Mouse (Mus musculus) layer of hippocampus, postnatal 10 days (tissue): Measurements from ENCODE around the gene Edem1. TPM values are rescaled to one million over a fixed set of nuclear protein-coding genes. Genes with fewer than 3 reads are reported as not detected.
"Not testable (repeated sequence)": the region's sequence is repeated elsewhere in the genome, so short reads cannot be mapped to it uniquely, and the experiment has no call there.

ENCODE experiments used
- DNase-seq, 2 experiments: peaks; one replicate each; pipeline ENCODE4 v3.0.0; 2021; ENCODE audit warnings: low spot score in 2 of 2
- total RNA-seq, 2 experiments: library from RNA; stranded (reverse); gene quantifications; 2 replicates each; pipeline ENCODE4 v1.2.3; 2021

Gene Edem1
- total RNA-seq, 2 experiments from 2014 or later, result 24.1 to 32.9 TPM

- DNase-seq, result peak; percentile 20 to 34
These were observed 1.2 kb downstream of the Edem1 start for GRCm38 (mm10) chr6:108829386-108830370.

GRCm38 (mm10) chr6:108832170-108832569 lies 3.7 kb downstream of the Edem1 start:
- DNase-seq, result no peak

GRCm38 (mm10) chr6:108832989-108833388 lies 4.5 kb downstream of the Edem1 start:
- DNase-seq, result no peak

GRCm38 (mm10) chr6:108833963-108834697 lies 5.7 kb downstream of the Edem1 start:
- DNase-seq, result no peak

- DNase-seq, result no peak
These were observed 7.6 kb downstream of the Edem1 start for GRCm38 (mm10) chr6:108835765-108836691.

- no peak for DNase-seq
These were observed 8.6 kb downstream of the Edem1 start for GRCm38 (mm10) chr6:108837081-108837480.

- no peak for DNase-seq
These were observed 9.5 kb downstream of the Edem1 start for GRCm38 (mm10) chr6:108837958-108838357.

GRCm38 (mm10) chr6:108839432-108839831 lies 11.0 kb downstream of the Edem1 start:
- DNase-seq, result no peak

GRCm38 (mm10) chr6:108840861-108841640 lies 12.6 kb downstream of the Edem1 start:
- no peak for DNase-seq

- no peak for DNase-seq
These were observed 15.2 kb downstream of the Edem1 start for GRCm38 (mm10) chr6:108843664-108844063.

GRCm38 (mm10) chr6:108844093-108844492 lies 15.7 kb downstream of the Edem1 start:
- no peak for DNase-seq

GRCm38 (mm10) chr6:108844771-108845170 lies 16.3 kb downstream of the Edem1 start:
- DNase-seq, result no peak

GRCm38 (mm10) chr6:108852088-108852670 lies 23.7 kb downstream of the Edem1 start:
- no peak for DNase-seq

- no peak for DNase-seq
These were observed 24.5 kb downstream of the Edem1 start for GRCm38 (mm10) chr6:108852986-108853385.

GRCm38 (mm10) chr6:108858583-108858982 lies 30.1 kb downstream of the Edem1 start:
- DNase-seq, result no peak

- no peak for DNase-seq
These were observed 32.8 kb downstream of the Edem1 start for GRCm38 (mm10) chr6:108861226-108861625.

GRCm38 (mm10) chr6:108862548-108862947 lies 34.1 kb downstream of the Edem1 start:
- DNase-seq, result no peak

GRCm38 (mm10) chr6:108866317-108866716 lies 37.9 kb downstream of the Edem1 start:
- DNase-seq, result no peak

- DNase-seq, result not testable (repeated sequence)
These were observed 40.6 kb downstream of the Edem1 start for GRCm38 (mm10) chr6:108869031-108869430.

GRCm38 (mm10) chr6:108870421-108870820 lies 42.0 kb downstream of the Edem1 start:
- DNase-seq, result no peak
